Mouse (Mus musculus): Measurements from ENCODE around the gene Nup188.

Gene Nup188

GRCm38 (mm10) chr2:30384814-30385213 lies 98.6 kb downstream of the Nup188 start:
- peak; percentile 79 for DNase-seq (ENCODE audit: low read depth, low spot score)

DNA sequence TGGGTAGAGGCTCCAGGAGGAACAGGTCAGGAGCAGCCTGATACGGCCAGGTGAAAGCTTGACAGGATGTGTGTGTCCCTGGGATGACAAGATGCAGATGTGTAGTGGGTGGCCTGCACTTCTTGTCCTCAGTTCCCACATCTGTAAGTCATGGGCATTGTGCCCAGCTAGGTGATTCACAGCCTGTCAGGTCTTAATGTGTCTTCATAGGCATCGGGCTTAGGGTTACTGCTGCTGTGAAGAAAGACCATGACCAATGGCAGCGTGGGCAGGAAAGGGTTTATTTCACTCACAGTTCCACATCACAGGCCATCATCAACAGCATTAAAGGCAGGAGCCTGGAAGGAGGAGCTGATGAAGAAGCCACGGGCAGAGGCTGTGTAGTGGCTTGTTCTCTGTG lies 99.4 kb downstream of the Nup188 start:
- no peak for DNase-seq (ENCODE audit: low read depth, low spot score)

DNA sequence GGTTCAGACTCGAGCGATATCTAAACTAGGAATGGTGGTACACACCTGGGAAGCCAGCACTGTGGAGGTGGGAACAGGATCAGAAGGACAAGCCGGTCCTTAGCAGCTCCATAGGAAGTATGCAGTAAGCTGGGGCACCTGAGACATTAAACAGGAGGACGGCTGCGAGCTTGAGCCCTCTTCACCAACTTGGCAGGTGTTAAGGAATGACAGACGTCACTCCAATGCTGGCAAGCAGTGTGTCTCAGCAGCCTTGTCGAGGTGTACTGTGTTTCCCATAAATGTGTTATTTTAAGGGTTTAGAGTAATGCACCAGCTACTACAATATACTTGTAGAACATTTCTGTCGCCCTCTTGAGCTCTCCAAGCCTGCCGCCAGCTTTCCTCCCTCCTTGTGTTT lies 100.7 kb downstream of the Nup188 start:
- DNase-seq (ENCODE audit: low read depth, low spot score) = no peak

DNA sequence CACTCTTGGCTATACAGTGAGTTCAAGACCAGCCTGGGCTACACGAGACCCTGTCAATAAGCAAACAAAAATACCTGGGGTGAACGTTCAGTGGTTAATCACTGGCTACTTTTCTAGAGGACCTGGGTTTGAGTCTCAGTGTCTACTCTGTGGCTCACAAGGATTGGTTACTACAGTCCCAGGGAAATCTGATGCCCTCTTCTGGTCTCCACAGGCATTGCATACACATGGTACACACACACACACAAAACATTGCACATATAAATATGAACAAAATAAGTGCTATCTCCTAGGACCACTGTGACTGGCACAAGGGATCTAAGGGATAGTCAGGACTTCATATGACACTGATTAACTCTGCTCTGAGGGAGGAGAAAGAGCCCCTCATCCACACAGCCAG lies 102.8 kb downstream of the Nup188 start:
- no peak for DNase-seq (ENCODE audit: low read depth, low spot score)

DNA sequence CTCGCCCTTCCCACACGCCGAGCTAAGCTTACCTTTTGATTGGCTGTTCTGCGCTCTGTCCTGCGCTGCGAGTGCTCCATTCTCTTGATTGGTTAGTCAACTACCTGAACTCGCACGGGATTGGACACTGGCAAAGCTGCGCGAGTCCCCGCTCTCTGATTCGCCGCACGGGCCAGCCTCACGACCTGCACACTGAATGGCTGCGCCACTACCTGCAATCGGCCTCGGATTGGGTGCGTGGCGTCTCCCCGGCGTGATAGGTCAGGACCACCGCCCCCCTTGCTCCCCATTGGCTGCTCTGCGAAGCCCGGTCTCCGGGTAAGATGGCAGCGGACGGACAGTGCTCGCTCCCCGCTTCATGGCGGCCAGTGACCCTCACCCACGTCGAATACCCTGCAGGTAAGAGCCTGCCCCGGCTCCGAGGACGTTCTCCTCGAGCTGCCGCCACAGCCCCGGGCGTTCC lies 105.9 kb downstream of the Nup188 start, which contains the start of gene Dolpp1:
Gene Dolpp1 (plus strand): TSS at position 141 of the 463 bp plus-strand sequence.
- peak; percentile 100 for DNase-seq (ENCODE audit: low read depth, low spot score)

GRCm38 (mm10) chr2:30392577-30393369 lies 106.6 kb downstream of the Nup188 start:
- DNase-seq (ENCODE audit: low read depth, low spot score) = peak; percentile 83

GRCm38 (mm10) chr2:30393370-30393656 lies 107.1 kb downstream of the Nup188 start:
- no peak for DNase-seq (ENCODE audit: low read depth, low spot score)

Measured in brain, adult 2 months (tissue).